Mouse (Mus musculus): ENCODE data around the gene Ergic1. TPM values are rescaled to one million over a fixed set of nuclear protein-coding genes. Genes with fewer than 3 reads are reported as not detected.

Gene Ergic1
- polyA plus RNA-seq, 1 experiment, result 114 TPM

GRCm38 (mm10) chr17:26643993-26644392, 82.7 kb downstream of the Ergic1 start:
- Histone ChIP-seq H3K36me3 (ENCODE audit: control insufficient read depth, insufficient read depth) (peaks cover 68% of the 10 kb centered on the region), H3K4me3 (ENCODE audit: insufficient read depth, poor library complexity, severe bottlenecking) (no peak overlapping the region), H3ac (ENCODE audit: control insufficient read depth, insufficient read length, low read depth) (no peak overlapping the region), H3K79me3 (ENCODE audit: low read depth) (no peaks in the 10 kb centered on the region), H3K27me3 (ENCODE audit: control insufficient read depth, insufficient read depth, insufficient read length) (no peaks in the 10 kb centered on the region), H3K79me2 (ENCODE audit: control insufficient read depth, insufficient read depth) (no peaks in the 10 kb centered on the region)
- TF ChIP-seq CEBPB (IDR thresholded peaks at IDR 0.05; ENCODE audit: low read depth) (no peak), FOSL1 (IDR thresholded peaks at IDR 0.05; ENCODE audit: insufficient read depth, low read length, poor library complexity, severe bottlenecking) (no peak), MYOG (IDR thresholded peaks at IDR 0.05; ENCODE audit: control insufficient read depth, extremely low read depth, insufficient read length) (no peak), MAX (IDR thresholded peaks at IDR 0.05) (no peak), USF1 (IDR thresholded peaks at IDR 0.05; ENCODE audit: low read depth) (no peak), CTCF (IDR thresholded peaks at IDR 0.05; ENCODE audit: control insufficient read depth, insufficient read depth, insufficient read length) (no peak), MYOD1 (IDR thresholded peaks at IDR 0.05; ENCODE audit: control insufficient read depth, insufficient read length, low read depth) (no peak)

GRCm38 (mm10) chr17:26644509-26645410, 83.5 kb downstream of the Ergic1 start:
- no peaks in the 10 kb centered on the region for H3K79me3 ChIP-seq (ENCODE audit: low read depth)
- H3K36me3 ChIP-seq (ENCODE audit: control insufficient read depth, insufficient read depth), result peaks cover 60% of the 10 kb centered on the region
- no peaks in the 10 kb centered on the region for H3K27me3 ChIP-seq (ENCODE audit: control insufficient read depth, insufficient read depth, insufficient read length)
- H3ac ChIP-seq (ENCODE audit: control insufficient read depth, insufficient read length, low read depth), result no peak overlapping the region
- no peaks in the 10 kb centered on the region for H3K79me2 ChIP-seq (ENCODE audit: control insufficient read depth, insufficient read depth)
- TF ChIP-seq CTCF (IDR thresholded peaks at IDR 0.05; ENCODE audit: control insufficient read depth, insufficient read depth, insufficient read length) (no peak), MYOG (IDR thresholded peaks at IDR 0.05; ENCODE audit: control insufficient read depth, extremely low read depth, insufficient read length) (no peak), CEBPB (IDR thresholded peaks at IDR 0.05; ENCODE audit: low read depth) (no peak), FOSL1 (IDR thresholded peaks at IDR 0.05; ENCODE audit: insufficient read depth, low read length, poor library complexity, severe bottlenecking) (no peak), MAX (IDR thresholded peaks at IDR 0.05) (no peak), USF1 (IDR thresholded peaks at IDR 0.05; ENCODE audit: low read depth) (no peak), MYOD1 (IDR thresholded peaks at IDR 0.05; ENCODE audit: control insufficient read depth, insufficient read length, low read depth) (no peak)
- no peak overlapping the region for H3K4me3 ChIP-seq (ENCODE audit: insufficient read depth, poor library complexity, severe bottlenecking)

GRCm38 (mm10) chr17:26645411-26645854, 84.1 kb downstream of the Ergic1 start:
- H3K27me3 ChIP-seq (ENCODE audit: control insufficient read depth, insufficient read depth, insufficient read length), result no peaks in the 10 kb centered on the region
- H3K4me3 ChIP-seq (ENCODE audit: insufficient read depth, poor library complexity, severe bottlenecking), result no peak overlapping the region
- H3K79me3 ChIP-seq (ENCODE audit: low read depth), result no peaks in the 10 kb centered on the region
- TF ChIP-seq CEBPB (IDR thresholded peaks at IDR 0.05; ENCODE audit: low read depth), result no peak
- no peak for TF ChIP-seq FOSL1 (IDR thresholded peaks at IDR 0.05; ENCODE audit: insufficient read depth, low read length, poor library complexity, severe bottlenecking)
- no peak for TF ChIP-seq MYOD1 (IDR thresholded peaks at IDR 0.05; ENCODE audit: control insufficient read depth, insufficient read length, low read depth)
- no peak for TF ChIP-seq MYOG (IDR thresholded peaks at IDR 0.05; ENCODE audit: control insufficient read depth, extremely low read depth, insufficient read length)
- no peak for TF ChIP-seq CTCF (IDR thresholded peaks at IDR 0.05; ENCODE audit: control insufficient read depth, insufficient read depth, insufficient read length)
- TF ChIP-seq MAX (IDR thresholded peaks at IDR 0.05), result no peak
- no peak for TF ChIP-seq USF1 (IDR thresholded peaks at IDR 0.05; ENCODE audit: low read depth)
- no peaks in the 10 kb centered on the region for H3K79me2 ChIP-seq (ENCODE audit: control insufficient read depth, insufficient read depth)
- no peak overlapping the region for H3ac ChIP-seq (ENCODE audit: control insufficient read depth, insufficient read length, low read depth)
- H3K36me3 ChIP-seq (ENCODE audit: control insufficient read depth, insufficient read depth), result peaks cover 53% of the 10 kb centered on the region

GRCm38 (mm10) chr17:26647283-26647682, 86.0 kb downstream of the Ergic1 start:
- no peaks in the 10 kb centered on the region for H3K79me2 ChIP-seq (ENCODE audit: control insufficient read depth, insufficient read depth)
- H3ac ChIP-seq (ENCODE audit: control insufficient read depth, insufficient read length, low read depth), result no peak overlapping the region
- no peak for TF ChIP-seq CEBPB (IDR thresholded peaks at IDR 0.05; ENCODE audit: low read depth)
- no peak for TF ChIP-seq CTCF (IDR thresholded peaks at IDR 0.05; ENCODE audit: control insufficient read depth, insufficient read depth, insufficient read length)
- TF ChIP-seq FOSL1 (IDR thresholded peaks at IDR 0.05; ENCODE audit: insufficient read depth, low read length, poor library complexity, severe bottlenecking), result no peak
- no peak for TF ChIP-seq MAX (IDR thresholded peaks at IDR 0.05)
- no peak for TF ChIP-seq USF1 (IDR thresholded peaks at IDR 0.05; ENCODE audit: low read depth)
- TF ChIP-seq MYOG (IDR thresholded peaks at IDR 0.05; ENCODE audit: control insufficient read depth, extremely low read depth, insufficient read length), result no peak
- TF ChIP-seq MYOD1 (IDR thresholded peaks at IDR 0.05; ENCODE audit: control insufficient read depth, insufficient read length, low read depth), result no peak
- H3K4me3 ChIP-seq (ENCODE audit: insufficient read depth, poor library complexity, severe bottlenecking), result no peak overlapping the region
- no peaks in the 10 kb centered on the region for H3K79me3 ChIP-seq (ENCODE audit: low read depth)
- H3K27me3 ChIP-seq (ENCODE audit: control insufficient read depth, insufficient read depth, insufficient read length), result no peaks in the 10 kb centered on the region
- peaks cover 35% of the 10 kb centered on the region for H3K36me3 ChIP-seq (ENCODE audit: control insufficient read depth, insufficient read depth)

- H3K79me3 ChIP-seq (ENCODE audit: low read depth), result no peaks in the 10 kb centered on the region
- H3K36me3 ChIP-seq (ENCODE audit: control insufficient read depth, insufficient read depth), result peaks cover 26% of the 10 kb centered on the region
- no peaks in the 10 kb centered on the region for H3K27me3 ChIP-seq (ENCODE audit: control insufficient read depth, insufficient read depth, insufficient read length)
- H3K79me2 ChIP-seq (ENCODE audit: control insufficient read depth, insufficient read depth), result no peaks in the 10 kb centered on the region
- H3ac ChIP-seq (ENCODE audit: control insufficient read depth, insufficient read length, low read depth), result no peak overlapping the region
- H3K4me3 ChIP-seq (ENCODE audit: insufficient read depth, poor library complexity, severe bottlenecking), result no peak overlapping the region
- TF ChIP-seq CTCF (IDR thresholded peaks at IDR 0.05; ENCODE audit: control insufficient read depth, insufficient read depth, insufficient read length) (peak; percentile 37), CEBPB (IDR thresholded peaks at IDR 0.05; ENCODE audit: low read depth) (no peak)
Measured at GRCm38 (mm10) chr17:26649565-26649964, 88.3 kb downstream of the Ergic1 start.
